Mouse (Mus musculus): ENCODE results near the gene Plpp4. TPM values are rescaled to one million over a fixed set of nuclear protein-coding genes. Genes with fewer than 3 reads are reported as not detected.

Plpp4 gene
- polyA plus RNA-seq, 1 experiment, result not detected

GRCm38 (mm10) chr7:129307042-129307825 lies 50.4 kb downstream of the Plpp4 start:
- no peaks in the 10 kb centered on the region for H3K79me2 ChIP-seq (ENCODE audit: control insufficient read depth, insufficient read depth)
- no peak overlapping the region for H3ac ChIP-seq (ENCODE audit: control insufficient read depth, insufficient read length)
- TF ChIP-seq MYOD1 (IDR thresholded peaks at IDR 0.05; ENCODE audit: control insufficient read depth in 1 of 3, insufficient read length in 2 of 3, low read depth in 2 of 3) (no peak), TCF3 (IDR thresholded peaks at IDR 0.05; ENCODE audit: insufficient read length, low read depth) (no peak), E2F4 (IDR thresholded peaks at IDR 0.05; ENCODE audit: insufficient read depth) (no peak), TCF12 (IDR thresholded peaks at IDR 0.05; ENCODE audit: insufficient read depth, poor library complexity, severe bottlenecking) (no peak)
- no peaks in the 10 kb centered on the region for H3K36me3 ChIP-seq (ENCODE audit: control insufficient read depth, insufficient read depth)
- H3K4me2 ChIP-seq (ENCODE audit: low read depth), result no peak overlapping the region
- no peaks in the 10 kb centered on the region for H3K27me3 ChIP-seq (ENCODE audit: control insufficient read depth, insufficient read depth, insufficient read length)
- H3K4me3 ChIP-seq, result no peak overlapping the region

GRCm38 (mm10) chr7:129308661-129309060 lies 51.8 kb downstream of the Plpp4 start:
- Histone ChIP-seq H3K27me3 (ENCODE audit: control insufficient read depth, insufficient read depth, insufficient read length) (no peaks in the 10 kb centered on the region), H3K4me2 (ENCODE audit: low read depth) (no peak overlapping the region), H3ac (ENCODE audit: control insufficient read depth, insufficient read length) (no peak overlapping the region), H3K4me3 (no peak overlapping the region), H3K79me2 (ENCODE audit: control insufficient read depth, insufficient read depth) (no peaks in the 10 kb centered on the region), H3K36me3 (ENCODE audit: control insufficient read depth, insufficient read depth) (no peaks in the 10 kb centered on the region)
- TF ChIP-seq POLR2A (IDR thresholded peaks at IDR 0.05; ENCODE audit: insufficient read length, low read depth) (no peak), SRF (IDR thresholded peaks at IDR 0.05; ENCODE audit: control insufficient read depth, insufficient read length, low read depth) (no peak), REST (IDR thresholded peaks at IDR 0.05; ENCODE audit: insufficient read depth, insufficient read length) (no peak)

GRCm38 (mm10) chr7:129312521-129312920 lies 55.7 kb downstream of the Plpp4 start:
- no peaks in the 10 kb centered on the region for H3K27me3 ChIP-seq (ENCODE audit: control insufficient read depth, insufficient read depth, insufficient read length)
- H3K36me3 ChIP-seq (ENCODE audit: control insufficient read depth, insufficient read depth), result no peaks in the 10 kb centered on the region
- no peak overlapping the region for H3ac ChIP-seq (ENCODE audit: control insufficient read depth, insufficient read length)
- TF ChIP-seq E2F4 (IDR thresholded peaks at IDR 0.05; ENCODE audit: insufficient read depth) (no peak), CEBPB (IDR thresholded peaks at IDR 0.05; ENCODE audit: insufficient read depth, poor library complexity, severe bottlenecking) (no peak), SRF (IDR thresholded peaks at IDR 0.05; ENCODE audit: control insufficient read depth, insufficient read length, low read depth) (no peak), USF1 (IDR thresholded peaks at IDR 0.05; ENCODE audit: low read depth) (no peak), TCF12 (IDR thresholded peaks at IDR 0.05; ENCODE audit: insufficient read depth, poor library complexity, severe bottlenecking) (no peak), MYOG (IDR thresholded peaks at IDR 0.05; ENCODE audit: control insufficient read depth in 1 of 3, insufficient read depth in 1 of 3, insufficient read length in 2 of 3, low read depth in 2 of 3) (no peak), POLR2A (IDR thresholded peaks at IDR 0.05; ENCODE audit: insufficient read length, low read depth) (no peak), REST (IDR thresholded peaks at IDR 0.05; ENCODE audit: insufficient read depth, insufficient read length) (no peak), POLR2AphosphoS2 (IDR thresholded peaks at IDR 0.05; ENCODE audit: insufficient read length, low read depth) (no peak), MYOD1 (IDR thresholded peaks at IDR 0.05; ENCODE audit: control insufficient read depth in 1 of 3, insufficient read length in 2 of 3, low read depth in 2 of 3) (no peak), TCF3 (IDR thresholded peaks at IDR 0.05; ENCODE audit: insufficient read length, low read depth) (no peak)
- H3K79me2 ChIP-seq (ENCODE audit: control insufficient read depth, insufficient read depth), result no peaks in the 10 kb centered on the region
- H3K4me2 ChIP-seq (ENCODE audit: low read depth), result no peak overlapping the region
- H3K4me3 ChIP-seq, result no peak overlapping the region

- Histone ChIP-seq H3K4me3 (no peak overlapping the region), H3K79me2 (ENCODE audit: control insufficient read depth, insufficient read depth) (no peaks in the 10 kb centered on the region), H3K36me3 (ENCODE audit: control insufficient read depth, insufficient read depth) (no peaks in the 10 kb centered on the region), H3K27me3 (ENCODE audit: control insufficient read depth, insufficient read depth, insufficient read length) (no peaks in the 10 kb centered on the region), H3K4me2 (ENCODE audit: low read depth) (no peak overlapping the region), H3ac (ENCODE audit: control insufficient read depth, insufficient read length) (no peak overlapping the region)
- no peak for TF ChIP-seq MYOD1 (IDR thresholded peaks at IDR 0.05; ENCODE audit: control insufficient read depth in 1 of 3, insufficient read length in 2 of 3, low read depth in 2 of 3)
- no peak for TF ChIP-seq TCF12 (IDR thresholded peaks at IDR 0.05; ENCODE audit: insufficient read depth, poor library complexity, severe bottlenecking)
- TF ChIP-seq REST (IDR thresholded peaks at IDR 0.05; ENCODE audit: insufficient read depth, insufficient read length), result no peak
- TF ChIP-seq SRF (IDR thresholded peaks at IDR 0.05; ENCODE audit: control insufficient read depth, insufficient read length, low read depth), result no peak
- TF ChIP-seq POLR2AphosphoS2 (IDR thresholded peaks at IDR 0.05; ENCODE audit: insufficient read length, low read depth), result no peak
- TF ChIP-seq TCF3 (IDR thresholded peaks at IDR 0.05; ENCODE audit: insufficient read length, low read depth), result no peak
- no peak for TF ChIP-seq MAX (IDR thresholded peaks at IDR 0.05; ENCODE audit: low read depth)
- no peak for TF ChIP-seq MYOG (IDR thresholded peaks at IDR 0.05; ENCODE audit: control insufficient read depth in 1 of 3, insufficient read depth in 1 of 3, insufficient read length in 2 of 3, low read depth in 2 of 3)
- no peak for TF ChIP-seq USF1 (IDR thresholded peaks at IDR 0.05; ENCODE audit: low read depth)
- TF ChIP-seq CEBPB (IDR thresholded peaks at IDR 0.05; ENCODE audit: insufficient read depth, poor library complexity, severe bottlenecking), result no peak
- TF ChIP-seq E2F4 (IDR thresholded peaks at IDR 0.05; ENCODE audit: insufficient read depth), result no peak
These were observed 57.1 kb downstream of the Plpp4 start for GRCm38 (mm10) chr7:129313969-129314368.

- H3K36me3 ChIP-seq (ENCODE audit: control insufficient read depth, insufficient read depth), result no peaks in the 10 kb centered on the region
- H3K79me2 ChIP-seq (ENCODE audit: control insufficient read depth, insufficient read depth), result no peaks in the 10 kb centered on the region
- H3K27me3 ChIP-seq (ENCODE audit: control insufficient read depth, insufficient read depth, insufficient read length), result no peaks in the 10 kb centered on the region
- TF ChIP-seq USF1 (IDR thresholded peaks at IDR 0.05; ENCODE audit: low read depth) (no peak), MAX (IDR thresholded peaks at IDR 0.05; ENCODE audit: low read depth) (no peak), E2F4 (IDR thresholded peaks at IDR 0.05; ENCODE audit: insufficient read depth) (no peak), MYOD1 (IDR thresholded peaks at IDR 0.05; ENCODE audit: control insufficient read depth in 1 of 3, insufficient read length in 2 of 3, low read depth in 2 of 3) (no peak), POLR2A (IDR thresholded peaks at IDR 0.05; ENCODE audit: insufficient read length, low read depth) (no peak), CEBPB (IDR thresholded peaks at IDR 0.05; ENCODE audit: insufficient read depth, poor library complexity, severe bottlenecking) (no peak), POLR2AphosphoS2 (IDR thresholded peaks at IDR 0.05; ENCODE audit: insufficient read length, low read depth) (no peak), REST (IDR thresholded peaks at IDR 0.05; ENCODE audit: insufficient read depth, insufficient read length) (no peak), TCF12 (IDR thresholded peaks at IDR 0.05; ENCODE audit: insufficient read depth, poor library complexity, severe bottlenecking) (no peak), SRF (IDR thresholded peaks at IDR 0.05; ENCODE audit: control insufficient read depth, insufficient read length, low read depth) (no peak)
- H3K4me2 ChIP-seq (ENCODE audit: low read depth), result no peak overlapping the region
- no peak overlapping the region for H3ac ChIP-seq (ENCODE audit: control insufficient read depth, insufficient read length)
- H3K4me3 ChIP-seq, result no peak overlapping the region
These were observed 83.3 kb downstream of the Plpp4 start for GRCm38 (mm10) chr7:129340096-129340495.

Data from myocyte (in vitro differentiated cells).